Mouse (Mus musculus) intestine, postnatal 0 days (tissue): ENCODE measurements at regions not wholly inside any gene's neighbourhood (a gene's known extent, or its start where the extent isn't known, plus 50 kb on each side); places are given as distances from the start of the nearest gene placed in this dataset.

Experiments
- ATAC-seq: fragments of 200-750 bp; cut with Nextera tagmentation; 2 replicates; pipeline ENCODE4 v1.8.0; 2017; ENCODE audit warnings: mild to moderate bottlenecking, moderate TSS enrichment, moderate library complexity
- H3K27ac ChIP-seq: fragments of 300-500 bp; sonication (generic); 2 replicates; pipeline ENCODE4 v1.5.1; 2014; ENCODE audit warnings: mild to moderate bottlenecking, low read depth, low read length, moderate library complexity
- H3K27me3 ChIP-seq: fragments of 300-500 bp; sonication (generic); replicated peaks from 2 replicates; pipeline ENCODE4 v1.6.1; 2014; ENCODE audit warnings: low read length, mixed read lengths; ENCODE audit not compliant: control insufficient read depth, insufficient read depth
- H3K36me3 ChIP-seq: fragments of 300-500 bp; sonication (generic); 2 replicates; pipeline ENCODE4 v1.6.1; 2014; ENCODE audit warnings: mild to moderate bottlenecking, moderate library complexity; ENCODE audit not compliant: control insufficient read depth, insufficient read depth
- H3K4me1 ChIP-seq: fragments of 300-500 bp; sonication (generic); replicated peaks from 2 replicates; pipeline ENCODE4 v1.6.1; 2014; ENCODE audit warnings: antibody characterized with exemption, low read length, mixed read lengths; ENCODE audit not compliant: control insufficient read depth, insufficient read depth
- H3K4me2 ChIP-seq: fragments of 300-500 bp; sonication (generic); replicated peaks from 2 replicates; pipeline ENCODE4 v1.6.1; 2014; ENCODE audit warnings: low read depth, mild to moderate bottlenecking, moderate library complexity
- H3K4me3 ChIP-seq: fragments of 300-500 bp; sonication (generic); 2 replicates; pipeline ENCODE4 v1.5.1; 2014; ENCODE audit warnings: low read depth, low read length
- H3K9ac ChIP-seq: fragments of 300-500 bp; sonication (generic); 2 replicates; pipeline ENCODE4 v1.6.1; 2014; ENCODE audit warnings: mild to moderate bottlenecking, low read depth, low read length
- H3K9me3 ChIP-seq: fragments of 300-500 bp; sonication (generic); 2 replicates; pipeline ENCODE4 v1.6.1; 2016; ENCODE audit warnings: mixed run types; ENCODE audit not compliant: control insufficient read depth
- CTCF ChIP-seq: sonication (generic); IDR thresholded peaks from 2 replicates; pipeline ENCODE4 v1.5.1; 2016; ENCODE audit warnings: low read depth, mild to moderate bottlenecking, control low read depth, antibody characterized with exemption, moderate library complexity
- WGBS: fragments of 180-500 bp; shearing (Covaris S2); extraction: QIAGEN DNeasy Blood & Tissue Kit; methylation state at CpG from one replicate; pipeline ENCODE4 v1.1.7; 2014; 5-methylcytosine and 5-hydroxymethylcytosine counted together

DNA sequence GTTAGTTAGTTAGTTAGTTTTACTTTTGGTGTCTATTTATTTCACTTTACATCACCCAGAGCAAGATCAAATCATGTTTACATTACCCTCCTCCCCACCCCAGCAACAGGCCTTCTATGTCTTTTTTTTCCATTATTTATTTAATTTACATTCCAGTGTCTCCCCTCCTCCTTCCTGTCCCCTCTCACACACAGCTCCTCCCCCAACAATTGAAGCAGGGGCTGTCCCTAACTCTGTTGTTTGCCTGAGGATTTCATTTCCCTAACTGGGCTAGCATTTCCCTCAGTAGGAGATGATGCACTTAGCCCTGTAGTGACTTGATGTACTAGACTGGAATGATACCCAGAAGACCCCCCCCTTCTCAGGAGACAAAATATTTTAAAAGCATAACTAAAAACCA is 249.9 kb upstream of the Ldb2 start:
- no peak overlapping the region for H3K4me3 ChIP-seq
- TF ChIP-seq CTCF: no peak
- ATAC-seq: no peak
- H3K9me3 ChIP-seq: no peaks in the 10 kb centered on the region
- H3K27me3 ChIP-seq: no peaks in the 10 kb centered on the region
- no peaks in the 10 kb centered on the region for H3K36me3 ChIP-seq
- no peak overlapping the region for H3K27ac ChIP-seq
- H3K4me2 ChIP-seq: no peak overlapping the region
- H3K9ac ChIP-seq: no peak overlapping the region
- no peaks in the 10 kb centered on the region for H3K4me1 ChIP-seq

DNA sequence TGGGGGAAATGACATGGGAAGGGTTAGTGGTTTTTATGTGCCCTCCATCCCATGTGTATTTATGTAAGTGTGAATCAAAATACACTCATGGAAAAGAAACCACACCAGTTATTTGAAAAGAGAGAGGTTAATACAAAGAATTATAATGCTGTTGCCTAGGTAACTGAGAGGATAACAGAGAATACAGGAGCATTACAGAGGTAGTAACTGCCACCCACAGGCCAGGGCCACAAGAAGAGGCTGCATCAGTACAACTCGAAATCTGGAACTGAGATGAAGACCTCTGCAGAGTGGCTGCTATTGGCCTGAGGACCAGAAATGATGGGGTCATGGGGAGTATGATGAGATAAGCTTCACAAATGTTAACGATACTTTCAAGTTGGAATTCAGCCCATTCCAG is 243.4 kb upstream of the Ldb2 start:
- Histone ChIP-seq H3K9me3 (no peaks in the 10 kb centered on the region), H3K4me1 (no peaks in the 10 kb centered on the region), H3K4me3 (no peak overlapping the region), H3K9ac (no peak overlapping the region), H3K27me3 (no peaks in the 10 kb centered on the region), H3K4me2 (no peak overlapping the region), H3K27ac (no peak overlapping the region), H3K36me3 (no peaks in the 10 kb centered on the region)
- WGBS: 54% methylated on average over 2 of the region's 2 CpGs
- TF ChIP-seq CTCF: no peak
- no peak for ATAC-seq

DNA sequence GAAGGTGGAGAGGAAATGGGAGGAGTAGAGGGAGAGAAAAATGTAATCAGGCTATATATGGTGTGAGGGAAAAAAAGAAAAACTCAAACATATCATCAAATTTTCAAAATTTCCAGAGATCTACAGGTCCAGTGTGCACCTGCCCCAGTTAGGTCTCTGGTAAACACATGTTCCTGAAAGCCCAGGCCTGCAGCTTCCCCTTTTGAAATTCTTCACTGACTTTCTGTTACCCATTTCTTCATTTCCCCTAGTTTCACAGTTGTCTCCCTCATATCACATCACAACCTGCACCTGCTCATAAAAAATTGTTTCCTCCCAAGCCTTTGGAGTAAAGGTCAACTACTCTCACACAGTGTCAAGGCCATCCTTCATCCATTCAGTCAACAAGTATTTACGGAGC is 236.9 kb upstream of the Ldb2 start:
- no peak for ATAC-seq
- Histone ChIP-seq H3K36me3 (no peaks in the 10 kb centered on the region), H3K27me3 (no peaks in the 10 kb centered on the region), H3K9me3 (no peaks in the 10 kb centered on the region), H3K27ac (no peak overlapping the region), H3K9ac (no peak overlapping the region), H3K4me1 (no peaks in the 10 kb centered on the region), H3K4me2 (no peak overlapping the region), H3K4me3 (no peak overlapping the region)
- WGBS: 32% methylated on average over 1 of the region's 1 CpGs
- TF ChIP-seq CTCF: no peak

DNA sequence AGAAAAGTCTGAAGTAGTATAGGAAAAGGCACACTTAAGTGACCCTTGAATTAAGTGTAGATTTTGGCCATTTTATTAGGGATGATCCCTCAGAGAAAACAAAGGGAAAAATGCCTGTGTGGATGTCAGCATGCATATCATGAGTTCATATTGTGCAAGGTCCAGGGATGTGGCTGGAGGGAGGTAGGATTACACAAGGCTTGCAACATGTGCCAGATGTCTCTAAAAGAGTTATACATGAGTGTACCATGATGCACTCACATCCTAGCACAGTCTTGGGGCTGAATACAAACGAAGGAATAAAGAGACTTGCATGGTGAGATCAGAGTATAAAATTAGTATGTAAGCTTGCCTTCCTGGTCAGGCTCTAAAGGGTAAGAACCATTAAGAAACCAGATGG is 233.7 kb upstream of the Ldb2 start:
- 87% methylated on average over 1 of the region's 1 CpGs for WGBS
- no peak overlapping the region for H3K4me3 ChIP-seq
- TF ChIP-seq CTCF: no peak
- H3K9me3 ChIP-seq: no peaks in the 10 kb centered on the region
- H3K36me3 ChIP-seq: no peaks in the 10 kb centered on the region
- H3K9ac ChIP-seq: no peak overlapping the region
- H3K4me2 ChIP-seq: no peak overlapping the region
- H3K4me1 ChIP-seq: no peaks in the 10 kb centered on the region
- no peaks in the 10 kb centered on the region for H3K27me3 ChIP-seq
- ATAC-seq: no peak
- H3K27ac ChIP-seq: no peak overlapping the region

DNA sequence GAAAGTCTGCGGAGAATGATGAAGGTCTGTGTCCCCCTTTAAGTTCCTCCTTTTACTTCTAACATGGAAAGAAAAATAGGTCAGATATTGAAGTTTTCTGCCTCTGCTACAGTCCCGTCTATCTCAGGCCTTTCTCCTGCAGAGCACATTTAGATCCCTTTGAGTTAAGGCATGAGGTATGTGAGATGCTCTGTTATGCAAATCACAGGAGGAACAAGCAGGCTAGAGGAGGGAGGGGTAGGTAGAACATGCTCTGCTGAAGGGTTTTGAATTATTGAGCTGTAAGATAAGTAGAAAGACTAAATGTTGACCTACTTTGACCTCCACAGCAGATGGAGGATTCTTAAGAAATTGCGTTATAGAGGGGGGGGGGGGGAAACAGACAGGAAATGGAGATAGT is 228.4 kb upstream of the Ldb2 start:
- no peaks in the 10 kb centered on the region for H3K36me3 ChIP-seq
- no peaks in the 10 kb centered on the region for H3K27me3 ChIP-seq
- ATAC-seq: no peak
- no peak for TF ChIP-seq CTCF
- H3K4me3 ChIP-seq: no peak overlapping the region
- no peaks in the 10 kb centered on the region for H3K9me3 ChIP-seq
- H3K9ac ChIP-seq: no peak overlapping the region
- WGBS: 51% methylated on average over 3 of the region's 3 CpGs
- H3K27ac ChIP-seq: no peak overlapping the region
- H3K4me2 ChIP-seq: no peak overlapping the region
- no peaks in the 10 kb centered on the region for H3K4me1 ChIP-seq

DNA sequence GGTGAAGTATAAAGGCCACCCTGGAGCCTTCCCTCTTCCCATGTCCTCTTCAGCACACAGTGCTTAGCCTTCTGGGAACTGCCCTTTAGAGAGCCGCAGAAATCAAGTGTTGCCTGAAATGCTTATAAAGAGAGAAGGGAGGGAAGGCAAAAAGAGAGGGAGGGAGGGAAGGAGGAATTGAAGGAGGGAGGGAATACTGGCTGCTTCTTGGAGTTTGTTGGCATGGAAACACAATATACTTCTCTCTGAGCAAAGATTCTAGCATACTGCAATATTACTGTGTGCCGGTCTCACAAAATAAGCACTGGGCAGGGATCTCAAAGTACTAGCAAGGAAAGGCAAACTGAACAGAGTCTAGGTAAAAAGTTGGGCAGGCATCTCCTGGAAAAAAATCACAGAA is 225.9 kb upstream of the Ldb2 start:
- no peaks in the 10 kb centered on the region for H3K4me1 ChIP-seq
- H3K36me3 ChIP-seq: no peaks in the 10 kb centered on the region
- 82% methylated on average over 2 of the region's 2 CpGs for WGBS
- no peak for ATAC-seq
- no peaks in the 10 kb centered on the region for H3K27me3 ChIP-seq
- no peaks in the 10 kb centered on the region for H3K9me3 ChIP-seq
- no peak for TF ChIP-seq CTCF
- H3K27ac ChIP-seq: no peak overlapping the region
- H3K9ac ChIP-seq: no peak overlapping the region
- no peak overlapping the region for H3K4me2 ChIP-seq
- H3K4me3 ChIP-seq: no peak overlapping the region

DNA sequence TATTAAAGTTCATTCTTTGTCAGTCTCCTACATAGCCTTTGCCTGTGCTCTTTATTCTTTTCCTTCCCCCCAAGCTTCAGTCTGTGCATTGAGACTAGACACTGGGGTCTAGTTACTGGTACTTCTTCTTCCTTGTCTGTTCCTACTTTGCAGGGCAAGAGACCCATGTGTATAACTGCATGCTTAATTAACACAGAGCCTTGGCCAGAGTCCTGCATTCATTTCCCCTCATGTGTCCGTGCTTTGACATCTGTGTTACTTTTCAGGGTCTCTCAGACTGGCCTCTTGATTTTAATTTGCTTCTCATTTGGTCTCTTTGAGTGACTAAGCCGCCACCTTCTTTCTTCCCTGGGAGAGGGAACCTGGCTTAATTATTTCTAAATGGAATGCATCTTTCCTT is 208.4 kb upstream of the Ldb2 start:
- WGBS: 74% methylated on average over 2 of the region's 2 CpGs
- TF ChIP-seq CTCF: no peak
- Histone ChIP-seq H3K27me3 (no peaks in the 10 kb centered on the region), H3K4me1 (no peaks in the 10 kb centered on the region), H3K4me2 (no peak overlapping the region), H3K36me3 (no peaks in the 10 kb centered on the region), H3K9me3 (no peaks in the 10 kb centered on the region), H3K4me3 (no peak overlapping the region), H3K9ac (no peak overlapping the region), H3K27ac (no peak overlapping the region)
- no peak for ATAC-seq
